Mouse (Mus musculus) ES-Bruce4 (cell line): ENCODE data around the gene Hnrnpm. TPM values are rescaled to one million over a fixed set of nuclear protein-coding genes. Genes with fewer than 3 reads are reported as not detected.

Experiments used
- H3K27ac ChIP-seq: 2 replicates; pipeline ENCODE4 v1.5.1; 2012; ENCODE audit warnings: low read length, inconsistent platforms; ENCODE audit not compliant: insufficient read depth
- H3K27me3 ChIP-seq: 2 replicates; pipeline ENCODE4 v1.6.1; 2012; ENCODE audit warnings: mild to moderate bottlenecking, low read length, inconsistent platforms; ENCODE audit not compliant: control insufficient read depth, poor library complexity, insufficient read depth, severe bottlenecking
- H3K36me3 ChIP-seq: 2 replicates; pipeline ENCODE4 v1.6.1; 2012; ENCODE audit warnings: inconsistent platforms, mild to moderate bottlenecking, low read length, moderate library complexity; ENCODE audit not compliant: control insufficient read depth, poor library complexity, insufficient read depth, severe bottlenecking
- H3K4me1 ChIP-seq: one replicate; pipeline ENCODE4 v1.8.1; 2011; ENCODE audit warnings: low read length; ENCODE audit not compliant: control insufficient read depth, insufficient read depth
- H3K4me3 ChIP-seq: 2 replicates; pipeline ENCODE4 v1.5.1; 2011; ENCODE audit warnings: low read depth, mild to moderate bottlenecking, low read length
- H3K9ac ChIP-seq: 2 replicates; pipeline ENCODE4 v1.6.1; 2012; ENCODE audit warnings: low read depth, mild to moderate bottlenecking, inconsistent platforms; ENCODE audit not compliant: poor library complexity, severe bottlenecking
- H3K9me3 ChIP-seq: replicated peaks from 2 replicates; pipeline ENCODE4 v1.6.1; 2012; ENCODE audit warnings: mild to moderate bottlenecking, low read length, inconsistent platforms; ENCODE audit not compliant: control insufficient read depth, poor library complexity, insufficient read depth, severe bottlenecking
- CTCF ChIP-seq: IDR thresholded peaks from one replicate; pipeline ENCODE4 v1.8.1; 2011; ENCODE audit warnings: low read depth, low read length
- EP300 ChIP-seq: IDR thresholded peaks from 2 replicates; pipeline ENCODE4 v1.6.1; 2011; ENCODE audit warnings: low read depth, low read length; ENCODE audit not compliant: insufficient read depth
- POLR2A ChIP-seq: IDR thresholded peaks from one replicate; pipeline ENCODE4 v1.8.1; 2011; ENCODE audit warnings: low read length; ENCODE audit not compliant: insufficient read depth
- polyA plus RNA-seq: library from polyadenylated mRNA; stranded (reverse); fragments of >200 nt; gene quantifications from 2 replicates; pipeline ENCODE4 v1.2.4, GENCODE M21; 2011; ENCODE audit warnings: low read depth; ENCODE audit not compliant: missing spikeins, insufficient read depth, insufficient read length

The Hnrnpm gene
- polyA plus RNA-seq, 1 experiment = 607 TPM

GRCm38 (mm10) chr17:33709834-33710233 is 23.2 kb upstream of the Hnrnpm start:
- H3K27ac ChIP-seq = no peak overlapping the region

GRCm38 (mm10) chr17:33703091-33703490 is 16.4 kb upstream of the Hnrnpm start:
- no peaks in the 10 kb centered on the region for H3K27me3 ChIP-seq
- TF ChIP-seq EP300 = no peak
- TF ChIP-seq CTCF = no peak
- no peak for TF ChIP-seq POLR2A
- no peak overlapping the region for H3K9ac ChIP-seq
- no peak overlapping the region for H3K4me3 ChIP-seq
- H3K27ac ChIP-seq = no peak overlapping the region
- no peaks in the 10 kb centered on the region for H3K36me3 ChIP-seq
- H3K9me3 ChIP-seq = no peaks in the 10 kb centered on the region
- no peaks in the 10 kb centered on the region for H3K4me1 ChIP-seq

More at GRCm38 (mm10) chr17:33709834-33710233, 23.2 kb upstream of the Hnrnpm start:
- Histone ChIP-seq H3K27me3 (no peaks in the 10 kb centered on the region), H3K9ac (no peak overlapping the region), H3K36me3 (0 out of 2 replicates have a peak, but pooled peaks cover 4% of the 10 kb centered on the region), H3K9me3 (no peaks in the 10 kb centered on the region), H3K4me3 (no peak overlapping the region), H3K4me1 (no peaks in the 10 kb centered on the region)
- TF ChIP-seq CTCF (no peak), POLR2A (no peak), EP300 (no peak)

GRCm38 (mm10) chr17:33702178-33702577 is 15.5 kb upstream of the Hnrnpm start:
- TF ChIP-seq POLR2A (no peak), CTCF (no peak), EP300 (no peak)
- Histone ChIP-seq H3K9ac (no peak overlapping the region), H3K4me3 (no peak overlapping the region), H3K27me3 (no peaks in the 10 kb centered on the region), H3K27ac (no peak overlapping the region), H3K9me3 (no peaks in the 10 kb centered on the region), H3K4me1 (no peaks in the 10 kb centered on the region), H3K36me3 (no peaks in the 10 kb centered on the region)

- Histone ChIP-seq H3K9ac (no peak overlapping the region), H3K27ac (no peak overlapping the region), H3K36me3 (no peaks in the 10 kb centered on the region), H3K27me3 (no peaks in the 10 kb centered on the region), H3K4me1 (no peaks in the 10 kb centered on the region), H3K4me3 (no peak overlapping the region), H3K9me3 (no peaks in the 10 kb centered on the region)
- no peak for TF ChIP-seq CTCF
- TF ChIP-seq POLR2A = no peak
- TF ChIP-seq EP300 = no peak
Observed at GRCm38 (mm10) chr17:33695471-33695870, 8.8 kb upstream of the Hnrnpm start.

- Histone ChIP-seq H3K4me3 (peak overlapping the region; percentile 84), H3K36me3 (peaks cover 16% of the 10 kb centered on the region), H3K9me3 (no peaks in the 10 kb centered on the region), H3K27me3 (no peaks in the 10 kb centered on the region), H3K27ac (peak overlapping the region; percentile 62), H3K4me1 (no peaks in the 10 kb centered on the region), H3K9ac (peak overlapping the region; percentile 89)
- TF ChIP-seq EP300 = no peak
- no peak for TF ChIP-seq CTCF
- peak; percentile 88 for TF ChIP-seq POLR2A
Observed at GRCm38 (mm10) chr17:33685249-33685653, 1.4 kb downstream of the Hnrnpm start.

GRCm38 (mm10) chr17:33684671-33685231 is 1.9 kb downstream of the Hnrnpm start:
- Histone ChIP-seq H3K27ac (peak overlapping the region; percentile 62), H3K9ac (peak overlapping the region; percentile 89), H3K36me3 (peaks cover 16% of the 10 kb centered on the region), H3K9me3 (no peaks in the 10 kb centered on the region), H3K4me1 (no peaks in the 10 kb centered on the region), H3K4me3 (peak overlapping the region; percentile 84), H3K27me3 (no peaks in the 10 kb centered on the region)
- TF ChIP-seq EP300 (no peak), CTCF (peak; percentile 13)
